Mouse (Mus musculus): ENCODE results near the gene Krt23.

Krt23 gene

GRCm38 (mm10) chr11:99492733-99493573, at the start of gene Krt23:
Krt23 (minus strand) TSS chr11:99493137.
- peak; percentile 15 for DNase-seq

- DNase-seq = peak; percentile 12
Observed at GRCm38 (mm10) chr11:99539721-99540120, 46.8 kb upstream of the Krt23 start.

- DNase-seq = peak; percentile 60
Observed at GRCm38 (mm10) chr11:99521288-99521860, 28.4 kb upstream of the Krt23 start, which contains the start of gene Krt39. Krt39 (minus strand) TSS chr11:99521338.

- DNase-seq = peak; percentile 9
Observed at GRCm38 (mm10) chr11:99514098-99514497, 21.2 kb upstream of the Krt23 start.

GRCm38 (mm10) chr11:99500095-99500805, 7.3 kb upstream of the Krt23 start:
- DNase-seq = no peak

GRCm38 (mm10) chr11:99496460-99496859, 3.5 kb upstream of the Krt23 start:
- DNase-seq = no peak

- DNase-seq = no peak
Observed at GRCm38 (mm10) chr11:99494741-99495140, 1.8 kb upstream of the Krt23 start.

GRCm38 (mm10) chr11:99493574-99493850, 575 bp upstream of the Krt23 start:
- DNase-seq = no peak

GRCm38 (mm10) chr11:99491040-99491439, 1.9 kb downstream of the Krt23 start:
- no peak for DNase-seq

GRCm38 (mm10) chr11:99490624-99491023, 2.3 kb downstream of the Krt23 start:
- peak; percentile 25 for DNase-seq

- DNase-seq = no peak
Observed at GRCm38 (mm10) chr11:99489233-99489632, 3.7 kb downstream of the Krt23 start.

GRCm38 (mm10) chr11:99474981-99475380, 18.0 kb downstream of the Krt23 start:
- no peak for DNase-seq

GRCm38 (mm10) chr11:99473433-99473832, 19.5 kb downstream of the Krt23 start:
- DNase-seq = no peak

- DNase-seq = no peak
Observed at GRCm38 (mm10) chr11:99472405-99472804, 20.5 kb downstream of the Krt23 start.

GRCm38 (mm10) chr11:99471946-99472345, 21.0 kb downstream of the Krt23 start:
- DNase-seq = no peak

- DNase-seq = no peak
Observed at GRCm38 (mm10) chr11:99469228-99469627, 23.7 kb downstream of the Krt23 start.

GRCm38 (mm10) chr11:99468566-99468965, 24.4 kb downstream of the Krt23 start:
- no peak for DNase-seq

GRCm38 (mm10) chr11:99466316-99466715, 26.6 kb downstream of the Krt23 start:
- DNase-seq = no peak

- peak; percentile 86 for DNase-seq
Observed at GRCm38 (mm10) chr11:99464836-99465235, 28.1 kb downstream of the Krt23 start.

- peak; percentile 80 for DNase-seq
Observed at GRCm38 (mm10) chr11:99463155-99463554, 29.8 kb downstream of the Krt23 start.

GRCm38 (mm10) chr11:99461736-99462135, 31.2 kb downstream of the Krt23 start:
- peak; percentile 93 for DNase-seq

GRCm38 (mm10) chr11:99458887-99459286, 34.0 kb downstream of the Krt23 start:
- DNase-seq = no peak

GRCm38 (mm10) chr11:99454759-99455158, 38.2 kb downstream of the Krt23 start:
- peak; percentile 61 for DNase-seq

- DNase-seq = no peak
Observed at GRCm38 (mm10) chr11:99454044-99454443, 38.9 kb downstream of the Krt23 start.
